ENCODE assay signal across 24 mouse cellular contexts in the genomic region with DNA sequence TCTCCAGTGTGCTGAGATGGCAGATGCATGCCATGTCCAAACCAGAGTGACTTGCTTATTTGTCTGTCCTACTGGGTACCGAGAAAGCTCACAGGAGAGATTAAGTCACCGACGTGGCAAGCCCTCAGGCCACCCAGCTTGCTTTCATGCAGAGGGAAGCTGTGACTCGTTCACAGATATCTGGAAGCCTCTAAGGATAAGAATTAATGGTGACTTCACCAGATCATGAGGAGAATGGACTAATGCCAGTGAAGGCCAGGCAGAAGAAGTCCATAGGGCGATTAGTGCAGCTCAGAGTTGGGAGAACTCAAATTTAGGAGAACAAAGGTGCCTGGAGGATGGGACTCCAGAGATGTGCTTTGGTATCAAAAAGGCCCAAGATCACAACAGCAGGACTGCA. TPM values are rescaled to one million over a fixed set of nuclear protein-coding genes. Genes with fewer than 3 reads are reported as not detected.
DNase-seq lines count a peak whose midpoint lies in the region; ATAC-seq and TF ChIP-seq lines count a peak whose summit lies in the region.
"Had no signal": no experiment of that assay in that cellular context is flagged by ENCODE, and none has a peak within 500 bp of the region (broad histone marks: within the 10 kb centered on the region; RNA-seq: fewer than 3 reads in every experiment).

No protein-coding gene starts in this region.

- intact Hi-C loops in heart, postnatal 10 days (cut with DNase I), result loop anchor here (2.0 kb wide), 1 partner anchor 1341 kb away; no protein-coding TSS in a partner anchor

- 42% methylated on average over 5 of the region's 5 CpGs for WGBS in heart, embryonic 11.5 days (ENCODE audit: insufficient replicate concordance)
- whole genome bisulfite sequencing in midbrain, embryonic 12.5 days, result 58% methylated on average over 5 of the region's 5 CpGs
- 40% methylated on average over 5 of the region's 5 CpGs for WGBS in midbrain, embryonic 15.5 days
- WGBS in thymus, adult 2 months, result 84% methylated on average over 5 of the region's 5 CpGs

- H3K27ac ChIP-seq in heart, embryonic 11.5 days (ENCODE audit: low read depth, low read length), result no peak overlapping the region
- 0 out of 2 replicates have a peak overlapping the region, but pooled peaks have one; percentile 70 for H3K27ac ChIP-seq in midbrain, embryonic 12.5 days (replicated peaks)
- no peak overlapping the region for H3K27ac ChIP-seq in midbrain, embryonic 15.5 days
- no peak overlapping the region for H3K27ac ChIP-seq in CH12.LX (ENCODE audit: insufficient read depth, low read depth)
- no peak overlapping the region for H3K27ac ChIP-seq in MEL (ENCODE audit: control insufficient read depth, low read depth, low read length)
- no peak overlapping the region for H3K27ac ChIP-seq in thymus, adult 2 months (ENCODE audit: control insufficient read depth, insufficient read depth, low read length)
- H3K27ac ChIP-seq: embryonic facial prominence, embryonic 15.5 days; forebrain, embryonic 13.5 days; left cerebral cortex, adult 2 months; limb, embryonic 13.5 days; stomach, embryonic 15.5 days had no signal

- H3K27me3 ChIP-seq in heart, embryonic 11.5 days (ENCODE audit: control insufficient read depth, insufficient read depth, low read length), result no peaks in the 10 kb centered on the region
- no peaks in the 10 kb centered on the region for H3K27me3 ChIP-seq in midbrain, embryonic 12.5 days
- H3K27me3 ChIP-seq in midbrain, embryonic 15.5 days (replicated peaks), result no peaks in the 10 kb centered on the region
- H3K27me3 ChIP-seq in CH12.LX (replicated peaks), result no peaks in the 10 kb centered on the region
- H3K27me3 ChIP-seq in MEL (ENCODE audit: control insufficient read depth in 1 of 2, insufficient read depth in 2 of 2, low read length in 2 of 2), result peaks cover 0 to 2% of the 10 kb centered on the region in 2 experiments; a peak in 1 of 4 replicates
- H3K27me3 ChIP-seq in thymus, adult 2 months (ENCODE audit: control insufficient read depth, insufficient read depth, low read length), result no peaks in the 10 kb centered on the region
- H3K27me3 ChIP-seq: embryonic facial prominence, embryonic 15.5 days; forebrain, embryonic 13.5 days; heart, embryonic 12.5 days; limb, embryonic 13.5 days; stomach, embryonic 15.5 days had no signal

- H3K79me2 ChIP-seq in CH12.LX (replicated peaks; ENCODE audit: control insufficient read depth, extremely low read depth, insufficient read depth, poor library complexity, severe bottlenecking), result no peaks in the 10 kb centered on the region
- H3K79me2 ChIP-seq in MEL (ENCODE audit: control insufficient read depth, insufficient read depth, low read length, poor library complexity), result no peaks in the 10 kb centered on the region

- H3K4me1 ChIP-seq in heart, embryonic 11.5 days (ENCODE audit: control insufficient read depth, insufficient read depth, low read length), result no peaks in the 10 kb centered on the region
- H3K4me1 ChIP-seq in midbrain, embryonic 12.5 days, result 0 out of 2 replicates have a peak, but pooled peaks cover 2% of the 10 kb centered on the region
- H3K4me1 ChIP-seq in midbrain, embryonic 15.5 days, result peaks cover 11% of the 10 kb centered on the region; the same call in 1 of the 2 replicates
- no peaks in the 10 kb centered on the region for H3K4me1 ChIP-seq in CH12.LX (ENCODE audit: control insufficient read depth in 1 of 2, insufficient read depth in 2 of 2)
- H3K4me1 ChIP-seq in MEL (ENCODE audit: control insufficient read depth in 1 of 2, insufficient read depth in 2 of 2, low read length in 2 of 2), result no peaks in the 10 kb centered on the region
- peaks cover 2% of the 10 kb centered on the region; the same call in 1 of the 2 replicates for H3K4me1 ChIP-seq in thymus, adult 2 months (replicated peaks; ENCODE audit: control insufficient read depth, insufficient read depth, low read length)
- H3K4me1 ChIP-seq: stomach, embryonic 15.5 days had no signal

- no peak overlapping the region for H3K9ac ChIP-seq in heart, embryonic 11.5 days (ENCODE audit: low read depth, low read length)
- no peak overlapping the region for H3K9ac ChIP-seq in midbrain, embryonic 12.5 days (replicated peaks)
- no peak overlapping the region for H3K9ac ChIP-seq in midbrain, embryonic 15.5 days
- H3K9ac ChIP-seq in CH12.LX (ENCODE audit: insufficient read depth, low read depth) (no peak overlapping the region), MEL (ENCODE audit: control insufficient read depth, low read depth, low read length, poor library complexity, severe bottlenecking) (no peak overlapping the region)
- H3K9ac ChIP-seq: embryonic facial prominence, embryonic 15.5 days; stomach, embryonic 15.5 days had no signal

- H3K9me3 ChIP-seq in heart, embryonic 11.5 days (replicated peaks; ENCODE audit: control insufficient read depth, low read length), result no peaks in the 10 kb centered on the region
- no peaks in the 10 kb centered on the region for H3K9me3 ChIP-seq in midbrain, embryonic 12.5 days
- no peaks in the 10 kb centered on the region for H3K9me3 ChIP-seq in midbrain, embryonic 15.5 days
- H3K9me3 ChIP-seq in CH12.LX (replicated peaks; ENCODE audit: low read length) (no peaks in the 10 kb centered on the region), MEL (replicated peaks; ENCODE audit: insufficient read depth, low read length) (no peaks in the 10 kb centered on the region)
- H3K9me3 ChIP-seq: embryonic facial prominence, embryonic 10.5 days; embryonic facial prominence, embryonic 15.5 days; forebrain, embryonic 13.5 days; heart, embryonic 12.5 days; limb, embryonic 13.5 days; stomach, embryonic 15.5 days had no signal

- DNase-seq in heart, postnatal 10 days, result peak; percentile 18 to 30
- no peak for DNase-seq in CH12.LX (ENCODE audit: extremely low read depth)
- peak; percentile 31 for DNase-seq in MEL (ENCODE audit: low read depth, low spot score)
- no peak for DNase-seq in kidney, postnatal 14 days
- DNase-seq in thymus, adult 2 months, result no peak
- DNase-seq: cerebellum, adult 8-10 months; gastrocnemius, postnatal 14 days; lung, postnatal 4 days; right cerebral cortex, postnatal 25 days had no signal

- no peak for TF ChIP-seq CTCF in CH12.LX (conservative IDR thresholded peaks at IDR 0.05 in 1 of 2, IDR thresholded peaks at IDR 0.05 in 1 of 2; ENCODE audit: low read depth in 2 of 2, low read length in 2 of 2)
- no peak for TF ChIP-seq CTCF in MEL (IDR thresholded peaks at IDR 0.05 in 2 of 3, conservative IDR thresholded peaks at IDR 0.05 in 1 of 3; ENCODE audit: control insufficient read depth in 1 of 3, insufficient read depth in 1 of 3, low read depth in 2 of 3, low read length in 3 of 3, poor library complexity in 1 of 3, severe bottlenecking in 1 of 3)
- TF ChIP-seq CTCF in thymus, adult 2 months (IDR thresholded peaks at IDR 0.05; ENCODE audit: borderline replicate concordance, control insufficient read depth, extremely low read depth, insufficient read depth, low read length, poor library complexity), result no peak

- in situ Hi-C loops in CH12.LX (cut with MboI; ENCODE audit: low pct_ligation_motif_present, low pct_unique_long_range_greater_than_20kb, low sequenced_read_pairs), result no loop called here

- no peak overlapping the region for H3K4me3 ChIP-seq in heart, embryonic 11.5 days (ENCODE audit: low read depth, low read length)
- H3K4me3 ChIP-seq in midbrain, embryonic 12.5 days, result no peak overlapping the region
- H3K4me3 ChIP-seq in midbrain, embryonic 15.5 days, result no peak overlapping the region
- H3K4me3 ChIP-seq in CH12.LX (replicated peaks in 1 of 3; ENCODE audit: low read depth in 2 of 3, low read length in 2 of 3, poor library complexity in 1 of 3) (no peak overlapping the region), MEL (ENCODE audit: control insufficient read depth in 1 of 2, insufficient read depth in 1 of 2, low read depth in 2 of 2, low read length in 2 of 2) (no peak overlapping the region)
- no peak overlapping the region for H3K4me3 ChIP-seq in thymus, adult 2 months (ENCODE audit: control insufficient read depth, insufficient read depth, low read length)

- dilution Hi-C loops in CH12.LX (cut with MboI; ENCODE audit: extremely low pct_ligation_motif_present, extremely low pct_unique_long_range_greater_than_20kb, low sequenced_read_pairs), result no loop called here

- H3K4me2 ChIP-seq in heart, embryonic 11.5 days, result no peak overlapping the region
- no peak overlapping the region for H3K4me2 ChIP-seq in midbrain, embryonic 12.5 days (replicated peaks)
- no peak overlapping the region for H3K4me2 ChIP-seq in midbrain, embryonic 15.5 days
- no peak overlapping the region for H3K4me2 ChIP-seq in CH12.LX (ENCODE audit: insufficient read depth, low read depth, poor library complexity, severe bottlenecking)

- no peak for TF ChIP-seq RAD21 in CH12.LX (IDR thresholded peaks at IDR 0.05; ENCODE audit: low read depth, low read length)
- TF ChIP-seq RAD21 in MEL (IDR thresholded peaks at IDR 0.05; ENCODE audit: low read depth, low read length), result no peak

- ATAC-seq in heart, embryonic 11.5 days (replicated peaks; ENCODE audit: insufficient number of reproducible peaks, low FRiP score, low TSS enrichment), result no peak
- no peak for ATAC-seq in midbrain, embryonic 12.5 days (ENCODE audit: low FRiP score, low read depth)
- no peak; the same call in 1 of the 2 replicates for ATAC-seq in midbrain, embryonic 15.5 days (replicated peaks)

- TF ChIP-seq POLR2A in CH12.LX (IDR thresholded peaks at IDR 0.05; ENCODE audit: low read depth, low read length) (no peak), MEL (IDR thresholded peaks at IDR 0.05; ENCODE audit: control insufficient read depth in 1 of 2, insufficient read depth in 1 of 2, low read depth in 1 of 2, low read length in 2 of 2, poor library complexity in 1 of 2) (no peak)
- no peak for TF ChIP-seq POLR2A in thymus, adult 2 months (IDR thresholded peaks at IDR 0.05; ENCODE audit: control insufficient read depth, extremely low read depth, insufficient read depth, low read length, poor library complexity)

- TF ChIP-seq EP300 in CH12.LX (IDR thresholded peaks at IDR 0.05; ENCODE audit: low read length), result no peak
- TF ChIP-seq EP300 in MEL (IDR thresholded peaks at IDR 0.05; ENCODE audit: low read depth in 1 of 2, low read length in 2 of 2), result no peak

- H3K36me3 ChIP-seq in heart, embryonic 11.5 days (ENCODE audit: control insufficient read depth, insufficient read depth, low read length), result no peaks in the 10 kb centered on the region
- H3K36me3 ChIP-seq in midbrain, embryonic 12.5 days, result peaks cover 17% of the 10 kb centered on the region; the same call in 1 of the 2 replicates
- peaks cover 9% of the 10 kb centered on the region; the same call in 1 of the 2 replicates for H3K36me3 ChIP-seq in midbrain, embryonic 15.5 days (replicated peaks)
- H3K36me3 ChIP-seq in CH12.LX (replicated peaks in 1 of 2; ENCODE audit: control insufficient read depth in 1 of 2, insufficient read depth in 1 of 2, low read length in 1 of 2), result peaks cover 2 to 39% of the 10 kb centered on the region in 2 experiments
- no peaks in the 10 kb centered on the region; a peak in 1 of 4 replicates for H3K36me3 ChIP-seq in MEL (ENCODE audit: control insufficient read depth in 1 of 2, insufficient read depth in 2 of 2, low read length in 2 of 2)
- 0 out of 2 replicates have a peak, but pooled peaks cover 3% of the 10 kb centered on the region for H3K36me3 ChIP-seq in thymus, adult 2 months (ENCODE audit: control insufficient read depth, insufficient read depth, low read length)

RNA-seq across cellular contexts. Expression of a gene that starts 17.3 kb away (rescaled TPM):
- 1 to 10 TPM; 6.3 to 8.1 TPM for total RNA-seq in heart, postnatal 10 days (2021)
- 10.3 and 11.0 TPM in 2 replicates for polyA plus RNA-seq in heart, embryonic 11.5 days (2014; fragmentation: Nextera tagmentation; extraction: Ambion mirVana)
- polyA plus RNA-seq in midbrain, embryonic 12.5 days (2016; fragmentation: Nextera tagmentation; extraction: Ambion mirVana), result 13.9 and 16.4 TPM in 2 replicates
- polyA plus RNA-seq in midbrain, embryonic 15.5 days (2015; fragmentation: Nextera tagmentation; extraction: Ambion mirVana), result 23.5 and 26.1 TPM in 2 replicates
- total RNA-seq in CH12.LX (2012; rRNA removed) (12.8 and 13.1 TPM in 2 replicates), CH12.LX (2014; rRNA removed) (8.9 and 9.0 TPM in 2 replicates), MEL (2012; rRNA removed) (22.3 and 22.8 TPM in 2 replicates)
- polyA plus RNA-seq in CH12.LX (2012; ENCODE audit: insufficient read length, low read depth) (10.1 and 11.0 TPM in 2 replicates), MEL (2012; ENCODE audit: insufficient read depth in 1 of 2, insufficient read length in 2 of 2, low read depth in 1 of 2, low replicate concordance in 2 of 2, missing spikeins in 1 of 2) (10 to 100 TPM in 1 of 2 experiments, not detected in 1; 20.2 TPM)
- polyA plus RNA-seq in thymus, adult 2 months (2012; rRNA removed), result 11.4 and 13.0 TPM in 2 replicates

RNA-seq across cellular contexts. Expression of a gene that starts 27.8 kb away (rescaled TPM):
- 1 to 10 TPM; 6.4 to 9.8 TPM for total RNA-seq in heart, postnatal 10 days (2021)
- polyA plus RNA-seq in heart, embryonic 11.5 days (2014; fragmentation: Nextera tagmentation; extraction: Ambion mirVana), result 9.5 and 9.6 TPM in 2 replicates
- polyA plus RNA-seq in midbrain, embryonic 12.5 days (2016; fragmentation: Nextera tagmentation; extraction: Ambion mirVana), result 12.6 and 14.3 TPM in 2 replicates
- 10.1 and 10.2 TPM in 2 replicates for polyA plus RNA-seq in midbrain, embryonic 15.5 days (2015; fragmentation: Nextera tagmentation; extraction: Ambion mirVana)
- total RNA-seq in CH12.LX (2012; rRNA removed), result 32.7 and 38.7 TPM in 2 replicates
- 45.2 and 45.6 TPM in 2 replicates for total RNA-seq in CH12.LX (2014; rRNA removed)
- 60.0 and 68.7 TPM in 2 replicates for polyA plus RNA-seq in CH12.LX (2012; ENCODE audit: insufficient read length, low read depth)
- total RNA-seq in MEL (2012; rRNA removed), result 62.9 and 65.8 TPM in 2 replicates
- polyA plus RNA-seq in MEL (2012; ENCODE audit: insufficient read depth in 1 of 2, insufficient read length in 2 of 2, low read depth in 1 of 2, low replicate concordance in 2 of 2, missing spikeins in 1 of 2), result 100 to 1,000 TPM in 1 of 2 experiments, 10 to 100 TPM in 1; 77.5 to 569 TPM
- 9.1 and 11.4 TPM in 2 replicates for polyA plus RNA-seq in thymus, adult 2 months (2012; rRNA removed)

RNA-seq across cellular contexts. Expression of a gene that starts 52.7 kb away (rescaled TPM):
- under 1 TPM; 0.24 to 0.30 TPM for total RNA-seq in heart, postnatal 10 days (2021)
- 0.07 and 0.40 TPM in 2 replicates for polyA plus RNA-seq in heart, embryonic 11.5 days (2014; fragmentation: Nextera tagmentation; extraction: Ambion mirVana)
- 0.24 and 0.37 TPM in 2 replicates for polyA plus RNA-seq in midbrain, embryonic 12.5 days (2016; fragmentation: Nextera tagmentation; extraction: Ambion mirVana)
- polyA plus RNA-seq in midbrain, embryonic 15.5 days (2015; fragmentation: Nextera tagmentation; extraction: Ambion mirVana), result 0.18 and 0.23 TPM in 2 replicates
- total RNA-seq in CH12.LX (2012; rRNA removed), result not detected in 2 replicates
- not detected in 2 replicates for total RNA-seq in CH12.LX (2014; rRNA removed)
- not detected in 2 replicates for polyA plus RNA-seq in CH12.LX (2012; ENCODE audit: insufficient read length, low read depth)
- total RNA-seq in MEL (2012; rRNA removed), result not detected in 2 replicates
- polyA plus RNA-seq in MEL (2012; ENCODE audit: insufficient read depth in 1 of 2, insufficient read length in 2 of 2, low read depth in 1 of 2, low replicate concordance in 2 of 2, missing spikeins in 1 of 2), result not detected
- polyA plus RNA-seq in thymus, adult 2 months (2012; rRNA removed), result 0.17 and 0.26 TPM in 2 replicates
- total RNA-seq: megakaryocyte-erythroid progenitor cell, adult 5-6 weeks; monocyte, adult 5-6 weeks; neutrophil, adult 5-6 weeks had no signal
- polyA plus RNA-seq: activated CD4-positive, CD25-positive, alpha-beta regulatory T cell, adult 4 months; forebrain, embryonic 13.5 days; liver, embryonic 16.5 days had no signal

Comparison
In these comparisons a context has a peak if more than half of its experiments do, and no peak if none do; other contexts are left out.
1. DNase-seq: peak in heart, postnatal 10 days (2 of 2) and MEL (single experiment); none in CH12.LX (single experiment), kidney, postnatal 14 days (single experiment) and thymus, adult 2 months (single experiment).